Mouse (Mus musculus) limb, embryonic 14.5 days (tissue): ENCODE measurements around the gene Igflr1. TPM values are rescaled to one million over a fixed set of nuclear protein-coding genes. Genes with fewer than 3 reads are reported as not detected.

Source experiments
- ATAC-seq: fragments of 200-750 bp; cut with Nextera tagmentation; 2 replicates; pipeline ENCODE4 v1.8.0; 2017; ENCODE audit warnings: low read depth, moderate number of reproducible peaks, moderate TSS enrichment; ENCODE audit not compliant: low FRiP score
- DNase-seq: peaks from one replicate; pipeline ENCODE4 v3.0.0-alpha.2; 2015; ENCODE audit warnings: low spot score
- H3K27ac ChIP-seq: fragments of 300-500 bp; sonication (generic); replicated peaks from 2 replicates; pipeline ENCODE4 v1.5.1; 2014; ENCODE audit warnings: low read depth, mild to moderate bottlenecking, low read length, moderate library complexity, mixed read lengths
- H3K27me3 ChIP-seq: fragments of 300-500 bp; sonication (generic); 2 replicates; pipeline ENCODE4 v1.6.1; 2014; ENCODE audit warnings: low read length, mixed read lengths; ENCODE audit not compliant: control insufficient read depth, insufficient read depth
- H3K36me3 ChIP-seq: fragments of 300-500 bp; sonication (generic); 2 replicates; pipeline ENCODE4 v1.6.1; 2014; ENCODE audit warnings: mild to moderate bottlenecking, low read length, moderate library complexity, mixed read lengths; ENCODE audit not compliant: control insufficient read depth, insufficient read depth
- H3K4me1 ChIP-seq: fragments of 300-500 bp; sonication (generic); 2 replicates; pipeline ENCODE4 v1.6.1; 2014; ENCODE audit warnings: antibody characterized with exemption, low read length, mixed read lengths; ENCODE audit not compliant: control insufficient read depth, insufficient read depth
- H3K4me2 ChIP-seq: fragments of 300-500 bp; sonication (generic); replicated peaks from 2 replicates; pipeline ENCODE4 v1.6.1; 2014; ENCODE audit warnings: low read depth, mild to moderate bottlenecking, low read length, moderate library complexity; ENCODE audit not compliant: severe bottlenecking
- H3K4me3 ChIP-seq: fragments of 300-500 bp; sonication (generic); replicated peaks from 2 replicates; pipeline ENCODE4 v1.5.1; 2014; ENCODE audit warnings: low read length
- H3K9ac ChIP-seq: fragments of 300-500 bp; sonication (generic); 2 replicates; pipeline ENCODE4 v1.6.1; 2014; ENCODE audit warnings: mild to moderate bottlenecking, low read depth, low read length, moderate library complexity; ENCODE audit not compliant: severe bottlenecking
- H3K9me3 ChIP-seq: fragments of 300-500 bp; sonication (generic); 2 replicates; pipeline ENCODE4 v1.6.1; 2016; ENCODE audit warnings: low read length; ENCODE audit not compliant: control insufficient read depth
- POLR2A ChIP-seq: fragments of 200-500 bp; IDR thresholded peaks from 2 replicates; pipeline ENCODE4 v1.8.0; 2012; ENCODE audit warnings: inconsistent platforms, mild to moderate bottlenecking, moderate library complexity, borderline replicate concordance; ENCODE audit not compliant: insufficient read depth, insufficient read length; ENCODE audit errors: extremely low read depth
- WGBS: fragments of 180-500 bp; shearing (Covaris S2); extraction: QIAGEN DNeasy Blood & Tissue Kit; methylation state at CpG from one replicate; pipeline ENCODE4 v1.1.7; 2014; 5-methylcytosine and 5-hydroxymethylcytosine counted together
- polyA plus RNA-seq, 2 experiments: library from polyadenylated mRNA; depleted of rRNA in 1 of 2; stranded (reverse) in 1 of 2; unstranded in 1 of 2; fragments of >200 nt; fragmentation: Nextera tagmentation in 1 of 2; extraction: Ambion mirVana in 1 of 2; gene quantifications; 2 replicates each; pipeline versions ENCODE4 v1.2.1 to v1.2.3; 2012 to 2014

The Igflr1 gene
- polyA plus RNA-seq, 2 experiments, result 1.7 to 5.2 TPM

- peaks cover 57% of the 10 kb centered on the region for H3K36me3 ChIP-seq
- H3K9me3 ChIP-seq, result no peaks in the 10 kb centered on the region
- ATAC-seq (no peak), DNase-seq (no peak)
- TF ChIP-seq POLR2A, result no peak
- H3K27me3 ChIP-seq, result no peaks in the 10 kb centered on the region
- WGBS, result 94% methylated on average over 9 of the region's 9 CpGs
- no peak overlapping the region for H3K27ac ChIP-seq
- no peak overlapping the region for H3K4me3 ChIP-seq
- no peak overlapping the region for H3K4me2 ChIP-seq
- H3K4me1 ChIP-seq, result peaks cover 8% of the 10 kb centered on the region
- H3K9ac ChIP-seq, result no peak overlapping the region
Observed at GRCm38 (mm10) chr7:30566033-30566432, 806 bp downstream of the Igflr1 start.

DNA sequence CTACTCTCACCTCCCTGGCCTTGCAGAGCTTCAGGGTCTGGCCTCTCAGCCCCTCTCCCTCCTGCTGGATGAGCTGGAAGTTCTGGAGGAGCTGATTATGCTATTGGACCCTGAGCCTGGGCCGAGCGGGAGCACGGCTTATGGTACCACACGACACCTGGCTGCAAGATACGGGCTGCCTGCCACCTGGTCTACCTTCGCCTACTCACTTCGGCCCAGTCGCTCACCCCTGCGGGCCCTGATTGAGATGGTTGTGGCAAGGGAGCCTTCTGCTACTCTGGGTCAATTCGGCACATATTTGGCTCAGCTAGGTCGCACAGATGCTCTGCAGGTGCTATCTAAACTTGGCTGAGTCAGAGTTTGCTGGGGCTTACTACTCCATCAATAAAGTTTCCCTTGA, 2.3 kb downstream of the Igflr1 start:
- no peaks in the 10 kb centered on the region for H3K27me3 ChIP-seq
- H3K9ac ChIP-seq, result no peak overlapping the region
- H3K4me1 ChIP-seq, result peaks cover 5% of the 10 kb centered on the region; the same call in 1 of the 2 replicates
- TF ChIP-seq POLR2A, result no peak
- 86% methylated on average over 11 of the region's 11 CpGs for WGBS
- ATAC-seq, result no peak
- H3K4me3 ChIP-seq, result no peak overlapping the region
- DNase-seq, result no peak
- peaks cover 67% of the 10 kb centered on the region for H3K36me3 ChIP-seq
- no peak overlapping the region for H3K27ac ChIP-seq
- no peak overlapping the region for H3K4me2 ChIP-seq
- no peaks in the 10 kb centered on the region for H3K9me3 ChIP-seq

GRCm38 (mm10) chr7:30572389-30572788, 7.2 kb downstream of the Igflr1 start:
- no peaks in the 10 kb centered on the region for H3K4me1 ChIP-seq
- no peak for TF ChIP-seq POLR2A
- no peak overlapping the region for H3K27ac ChIP-seq

GRCm38 (mm10) chr7:30572969-30573368, 7.7 kb downstream of the Igflr1 start:
- Histone ChIP-seq H3K36me3 (peaks cover 98% of the 10 kb centered on the region), H3K27me3 (no peaks in the 10 kb centered on the region), H3K9ac (no peak overlapping the region), H3K4me3 (no peak overlapping the region), H3K4me1 (no peaks in the 10 kb centered on the region), H3K9me3 (no peaks in the 10 kb centered on the region), H3K27ac (no peak overlapping the region), H3K4me2 (no peak overlapping the region)
- DNase-seq, result no peak
- no peak for TF ChIP-seq POLR2A
- WGBS, result 83% methylated on average over 2 of the region's 2 CpGs
- no peak for ATAC-seq

More at GRCm38 (mm10) chr7:30572389-30572788, 7.2 kb downstream of the Igflr1 start:
- 90% methylated on average over 5 of the region's 5 CpGs for WGBS
- no peak for DNase-seq
- H3K36me3 ChIP-seq, result peaks cover 95% of the 10 kb centered on the region
- no peak for ATAC-seq
- H3K4me3 ChIP-seq, result no peak overlapping the region
- H3K27me3 ChIP-seq, result no peaks in the 10 kb centered on the region
- no peaks in the 10 kb centered on the region for H3K9me3 ChIP-seq
- no peak overlapping the region for H3K4me2 ChIP-seq
- no peak overlapping the region for H3K9ac ChIP-seq

- H3K36me3 ChIP-seq, result peaks cover 100% of the 10 kb centered on the region
- H3K27ac ChIP-seq, result no peak overlapping the region
- no peaks in the 10 kb centered on the region for H3K27me3 ChIP-seq
- H3K4me1 ChIP-seq, result no peaks in the 10 kb centered on the region
- H3K4me3 ChIP-seq, result no peak overlapping the region
- no peak for ATAC-seq
- no peak for DNase-seq
- no peak for TF ChIP-seq POLR2A
- H3K9ac ChIP-seq, result no peak overlapping the region
- no peak overlapping the region for H3K4me2 ChIP-seq
- H3K9me3 ChIP-seq, result no peaks in the 10 kb centered on the region
- WGBS, result 92% methylated on average over 8 of the region's 8 CpGs
Observed at GRCm38 (mm10) chr7:30579950-30580349, 14.7 kb downstream of the Igflr1 start.

DNA sequence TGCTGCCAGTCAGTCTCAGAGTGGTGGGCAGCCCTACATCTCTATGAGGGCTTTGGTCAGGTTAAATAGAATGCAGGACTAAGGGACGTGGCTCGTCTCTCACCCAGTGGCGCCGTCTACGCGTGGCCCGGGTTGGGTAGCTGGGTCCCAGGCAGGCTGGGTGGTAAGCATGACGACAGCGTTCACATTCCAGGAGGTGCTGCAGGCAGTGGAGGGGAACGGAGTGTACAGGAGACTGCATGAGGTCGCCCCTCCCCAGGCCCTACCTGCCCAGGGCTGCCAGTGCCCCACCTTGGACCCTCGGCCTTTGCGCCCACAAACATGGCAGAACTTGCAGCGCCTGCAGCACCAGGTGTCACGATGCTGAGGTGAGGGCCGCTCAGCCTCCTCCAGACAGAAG, 16.3 kb downstream of the Igflr1 start:
- H3K4me3 ChIP-seq, result no peak overlapping the region
- no peaks in the 10 kb centered on the region for H3K9me3 ChIP-seq
- 95% methylated on average over 16 of the region's 16 CpGs for WGBS
- no peak overlapping the region for H3K27ac ChIP-seq
- H3K27me3 ChIP-seq, result no peaks in the 10 kb centered on the region
- H3K4me1 ChIP-seq, result 0 out of 2 replicates have a peak, but pooled peaks cover under 1% of the 10 kb centered on the region
- no peak for DNase-seq
- H3K9ac ChIP-seq, result no peak overlapping the region
- TF ChIP-seq POLR2A, result no peak
- no peak overlapping the region for H3K4me2 ChIP-seq
- ATAC-seq, result no peak
- peaks cover 100% of the 10 kb centered on the region for H3K36me3 ChIP-seq
